Mouse (Mus musculus) midbrain, embryonic 13.5 days (tissue): ENCODE measurements around the gene Pcdh17. TPM values are rescaled to one million over a fixed set of nuclear protein-coding genes. Genes with fewer than 3 reads are reported as not detected.

Experiments
- ATAC-seq: fragments of 200-750 bp; cut with Nextera tagmentation; 2 replicates; pipeline ENCODE4 v1.8.0; 2017; ENCODE audit warnings: mild to moderate bottlenecking, moderate TSS enrichment, moderate library complexity
- H3K27ac ChIP-seq: fragments of 300-500 bp; sonication (generic); 2 replicates; pipeline ENCODE4 v1.5.1; 2015; ENCODE audit warnings: inconsistent platforms, mild to moderate bottlenecking, moderate library complexity
- H3K27me3 ChIP-seq: fragments of 300-500 bp; sonication (generic); 2 replicates; pipeline ENCODE4 v1.6.1; 2015; ENCODE audit warnings: mild to moderate bottlenecking, inconsistent platforms
- H3K36me3 ChIP-seq: fragments of 300-500 bp; sonication (generic); 2 replicates; pipeline ENCODE4 v1.6.1; 2015; ENCODE audit warnings: mild to moderate bottlenecking, inconsistent platforms
- H3K4me1 ChIP-seq: fragments of 300-500 bp; sonication (generic); replicated peaks from 2 replicates; pipeline ENCODE4 v1.6.1; 2015; ENCODE audit warnings: inconsistent platforms
- H3K4me2 ChIP-seq: fragments of 300-500 bp; sonication (generic); replicated peaks from 2 replicates; pipeline ENCODE4 v1.6.1; 2015; ENCODE audit warnings: moderate library complexity, mild to moderate bottlenecking, inconsistent platforms
- H3K4me3 ChIP-seq: fragments of 300-500 bp; sonication (generic); replicated peaks from 2 replicates; pipeline ENCODE4 v1.5.1; 2015; ENCODE audit warnings: mild to moderate bottlenecking, inconsistent platforms
- H3K9ac ChIP-seq: fragments of 300-500 bp; sonication (generic); replicated peaks from 2 replicates; pipeline ENCODE4 v1.6.1; 2015; ENCODE audit warnings: mild to moderate bottlenecking, inconsistent platforms
- H3K9me3 ChIP-seq: fragments of 300-500 bp; sonication (generic); 2 replicates; pipeline ENCODE4 v1.6.1; 2016; ENCODE audit warnings: mild to moderate bottlenecking, inconsistent platforms
- WGBS: fragments of 180-500 bp; shearing (Covaris S2); methylation state at CpG from one replicate; pipeline ENCODE4 v1.1.7; 2015; 5-methylcytosine and 5-hydroxymethylcytosine counted together
- polyA plus RNA-seq: library from polyadenylated mRNA; unstranded; fragments of >200 nt; fragmentation: Nextera tagmentation; extraction: Ambion mirVana; gene quantifications from 2 replicates; pipeline ENCODE4 v1.2.1, GENCODE M21; 2015

The Pcdh17 gene
- polyA plus RNA-seq, 1 experiment from 2014 or later: 15.3 TPM

- H3K9me3 ChIP-seq: no peaks in the 10 kb centered on the region
- H3K27me3 ChIP-seq: no peaks in the 10 kb centered on the region
- H3K36me3 ChIP-seq: no peaks in the 10 kb centered on the region
- H3K4me2 ChIP-seq: no peak overlapping the region
- 0 out of 2 replicates have a peak, but pooled peaks cover 3% of the 10 kb centered on the region for H3K4me1 ChIP-seq
- 92% methylated on average over 2 of the region's 2 CpGs for WGBS
- no peak overlapping the region for H3K27ac ChIP-seq
- ATAC-seq: no peak
- no peak overlapping the region for H3K9ac ChIP-seq
- H3K4me3 ChIP-seq: no peak overlapping the region
Measured at GRCm38 (mm10) chr14:84511010-84511409, 67.6 kb downstream of the Pcdh17 start.

GRCm38 (mm10) chr14:84532397-84532796 lies 89.0 kb downstream of the Pcdh17 start:
- H3K27me3 ChIP-seq: no peaks in the 10 kb centered on the region
- no peaks in the 10 kb centered on the region for H3K9me3 ChIP-seq
- 9% methylated on average over 2 of the region's 2 CpGs for WGBS
- no peak overlapping the region for H3K9ac ChIP-seq
- ATAC-seq: no peak
- no peaks in the 10 kb centered on the region for H3K4me1 ChIP-seq
- H3K27ac ChIP-seq: no peak overlapping the region
- no peak overlapping the region for H3K4me2 ChIP-seq
- 0 out of 2 replicates have a peak, but pooled peaks cover 5% of the 10 kb centered on the region for H3K36me3 ChIP-seq
- no peak overlapping the region for H3K4me3 ChIP-seq

DNA sequence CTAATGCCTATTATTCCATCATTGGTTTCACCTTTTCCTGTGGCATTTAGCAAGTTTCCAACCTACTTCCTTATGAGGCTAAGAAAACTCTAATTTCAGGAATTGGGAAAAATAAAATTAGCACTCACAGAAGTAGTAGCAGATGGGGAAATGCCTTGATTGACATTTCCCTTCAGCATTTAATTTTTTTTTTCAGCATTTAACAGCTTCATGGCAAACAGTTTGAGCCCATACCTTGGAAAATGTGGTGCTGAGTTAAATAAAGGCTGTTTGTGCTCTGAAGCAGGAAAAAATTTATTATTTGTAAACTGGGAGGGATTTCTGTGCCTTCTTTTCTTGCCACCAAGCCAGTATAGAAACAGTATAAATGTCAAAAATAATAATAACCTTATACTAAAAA lies 91.9 kb downstream of the Pcdh17 start:
- no peak overlapping the region for H3K4me2 ChIP-seq
- no peaks in the 10 kb centered on the region for H3K9me3 ChIP-seq
- H3K27ac ChIP-seq: no peak overlapping the region
- no peaks in the 10 kb centered on the region for H3K27me3 ChIP-seq
- no peaks in the 10 kb centered on the region for H3K4me1 ChIP-seq
- no peak overlapping the region for H3K4me3 ChIP-seq
- ATAC-seq: no peak
- H3K36me3 ChIP-seq: 0 out of 2 replicates have a peak, but pooled peaks cover 5% of the 10 kb centered on the region
- no peak overlapping the region for H3K9ac ChIP-seq

DNA sequence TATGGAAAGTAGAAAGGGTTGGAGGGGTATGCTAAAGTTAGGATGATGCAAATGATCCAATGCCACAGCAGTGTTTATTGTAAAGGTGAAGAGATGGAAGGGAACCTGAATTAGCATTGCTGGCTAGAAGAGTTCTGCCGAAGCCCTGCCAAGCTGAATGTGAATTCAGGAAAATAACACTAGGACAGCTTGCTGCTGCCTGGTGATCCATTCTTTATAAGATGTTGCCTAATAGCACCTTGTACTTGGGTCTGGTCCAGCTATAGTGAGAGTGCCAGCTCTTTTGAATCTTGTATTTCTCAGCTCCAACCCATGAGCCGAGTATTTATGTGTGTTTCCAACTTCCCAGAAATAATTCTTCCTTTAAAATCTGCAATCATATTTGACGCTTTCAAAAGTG lies 98.5 kb downstream of the Pcdh17 start:
- H3K27ac ChIP-seq: no peak overlapping the region
- H3K4me3 ChIP-seq: no peak overlapping the region
- no peak for ATAC-seq
- H3K9me3 ChIP-seq: no peaks in the 10 kb centered on the region
- no peaks in the 10 kb centered on the region for H3K36me3 ChIP-seq
- no peak overlapping the region for H3K4me2 ChIP-seq
- H3K9ac ChIP-seq: no peak overlapping the region
- H3K4me1 ChIP-seq: no peaks in the 10 kb centered on the region
- WGBS: 87% methylated on average over 3 of the region's 3 CpGs
- no peaks in the 10 kb centered on the region for H3K27me3 ChIP-seq

DNA sequence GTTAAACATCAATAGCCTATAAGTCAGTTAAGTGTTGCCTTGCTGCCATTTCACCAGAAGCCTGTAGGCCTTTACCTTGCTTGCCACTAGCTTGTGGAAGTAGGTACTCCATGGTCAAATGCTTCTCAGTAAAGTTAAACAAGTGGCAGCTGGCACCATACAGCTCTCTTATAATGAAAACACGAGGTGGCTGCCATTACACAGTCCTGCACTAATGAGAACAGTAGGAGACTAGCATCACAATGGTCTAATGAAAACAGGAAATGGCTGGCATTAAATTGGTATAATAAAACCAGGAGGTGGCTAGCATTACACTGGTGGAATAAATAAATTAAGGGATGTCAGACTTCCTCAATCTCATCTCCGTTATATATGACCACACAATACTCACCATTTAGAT lies 102.6 kb downstream of the Pcdh17 start:
- Histone ChIP-seq H3K9ac (no peak overlapping the region), H3K4me2 (no peak overlapping the region), H3K4me3 (no peak overlapping the region), H3K27ac (no peak overlapping the region), H3K27me3 (no peaks in the 10 kb centered on the region), H3K36me3 (no peaks in the 10 kb centered on the region), H3K4me1 (0 out of 2 replicates have a peak, but pooled peaks cover 5% of the 10 kb centered on the region), H3K9me3 (no peaks in the 10 kb centered on the region)
- ATAC-seq: peak; percentile 60; the same call in 1 of the 2 replicates
- WGBS: 42% methylated on average over 2 of the region's 2 CpGs

DNA sequence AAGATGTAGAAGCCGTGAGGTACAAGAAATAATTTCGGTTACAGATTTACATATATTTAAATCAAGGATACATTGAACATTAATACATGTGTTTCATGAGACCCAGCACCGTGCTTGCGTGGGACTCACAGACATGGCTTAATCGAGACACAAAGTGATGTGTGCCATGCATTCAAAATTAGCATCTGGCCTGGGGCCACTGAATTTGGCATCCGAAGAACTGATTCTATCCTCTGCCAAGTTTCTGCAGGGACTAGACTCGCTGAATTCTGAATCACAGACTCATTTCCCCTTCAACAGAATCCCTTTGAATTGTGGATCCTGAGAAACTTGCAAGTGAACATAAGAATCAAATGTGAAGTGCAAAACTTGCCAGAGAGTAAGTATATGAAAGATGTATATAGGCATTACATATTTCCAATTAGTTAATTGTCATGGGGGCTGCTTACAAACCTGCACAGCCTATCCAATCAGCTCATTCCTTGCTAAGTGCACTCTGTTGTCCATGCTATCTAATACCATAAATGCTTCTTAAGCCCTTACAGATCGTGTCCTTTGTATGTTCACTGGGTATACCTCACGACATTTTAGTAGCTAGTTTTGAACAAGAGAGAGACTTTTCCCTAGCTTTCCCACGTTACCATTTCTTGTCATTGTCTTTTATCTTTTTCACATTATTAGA lies 104.3 kb downstream of the Pcdh17 start:
- no peaks in the 10 kb centered on the region for H3K36me3 ChIP-seq
- H3K27me3 ChIP-seq: no peaks in the 10 kb centered on the region
- no peak overlapping the region for H3K4me3 ChIP-seq
- H3K9ac ChIP-seq: no peak overlapping the region
- H3K4me1 ChIP-seq: 0 out of 2 replicates have a peak, but pooled peaks cover 5% of the 10 kb centered on the region
- ATAC-seq: peak; percentile 87
- no peak overlapping the region for H3K4me2 ChIP-seq
- H3K27ac ChIP-seq: no peak overlapping the region
- 65% methylated on average over 10 of the region's 10 CpGs for WGBS
- H3K9me3 ChIP-seq: no peaks in the 10 kb centered on the region

- H3K4me2 ChIP-seq: no peak overlapping the region
Measured at GRCm38 (mm10) chr14:84551546-84551945, 108.2 kb downstream of the Pcdh17 start.

GRCm38 (mm10) chr14:84571071-84571470 lies 127.7 kb downstream of the Pcdh17 start:
- Histone ChIP-seq H3K27me3 (no peaks in the 10 kb centered on the region), H3K9ac (no peak overlapping the region), H3K27ac (no peak overlapping the region), H3K9me3 (no peaks in the 10 kb centered on the region), H3K4me2 (no peak overlapping the region), H3K4me1 (no peaks in the 10 kb centered on the region), H3K4me3 (no peak overlapping the region), H3K36me3 (no peaks in the 10 kb centered on the region)
- no peak for ATAC-seq

More at GRCm38 (mm10) chr14:84551546-84551945, 108.2 kb downstream of the Pcdh17 start:
- H3K36me3 ChIP-seq: no peaks in the 10 kb centered on the region
- H3K4me3 ChIP-seq: no peak overlapping the region
- H3K27ac ChIP-seq: no peak overlapping the region
- H3K9me3 ChIP-seq: no peaks in the 10 kb centered on the region
- ATAC-seq: no peak
- H3K27me3 ChIP-seq: no peaks in the 10 kb centered on the region
- H3K9ac ChIP-seq: no peak overlapping the region
- H3K4me1 ChIP-seq: 0 out of 2 replicates have a peak, but pooled peaks cover 5% of the 10 kb centered on the region
- WGBS: 90% methylated on average over 5 of the region's 5 CpGs
